Mouse (Mus musculus) testis, postnatal 14 days (tissue): ENCODE measurements around the gene Kynu.

ENCODE experiments used
- DNase-seq: peaks from one replicate; pipeline ENCODE4 v3.0.0; 2021; ENCODE audit warnings: low spot score

Gene Kynu

GRCm38 (mm10) chr2:43555062-43555888, at the start of gene Kynu:
Kynu (plus strand) TSS chr2:43555329.
- no peak for DNase-seq

- DNase-seq: no peak
Observed at GRCm38 (mm10) chr2:43506182-43506581, 48.9 kb upstream of the Kynu start.

GRCm38 (mm10) chr2:43513852-43514251, 41.3 kb upstream of the Kynu start:
- DNase-seq: no peak

GRCm38 (mm10) chr2:43534417-43534816, 20.7 kb upstream of the Kynu start:
- DNase-seq: no peak

- DNase-seq: no peak
Observed at GRCm38 (mm10) chr2:43542615-43543014, 12.5 kb upstream of the Kynu start.

- no peak for DNase-seq
Observed at GRCm38 (mm10) chr2:43545665-43546064, 9.5 kb upstream of the Kynu start.

- no peak for DNase-seq
Observed at GRCm38 (mm10) chr2:43546448-43546847, 8.7 kb upstream of the Kynu start.

GRCm38 (mm10) chr2:43554216-43554615, 913 bp upstream of the Kynu start:
- DNase-seq: no peak

GRCm38 (mm10) chr2:43555889-43556285, 758 bp downstream of the Kynu start:
- no peak for DNase-seq

- DNase-seq: no peak
Observed at GRCm38 (mm10) chr2:43556985-43557384, 1.9 kb downstream of the Kynu start.

GRCm38 (mm10) chr2:43561209-43561608, 6.1 kb downstream of the Kynu start:
- DNase-seq: no peak

- no peak for DNase-seq
Observed at GRCm38 (mm10) chr2:43562779-43563178, 7.7 kb downstream of the Kynu start.

GRCm38 (mm10) chr2:43568406-43568805, 13.3 kb downstream of the Kynu start:
- DNase-seq: no peak

GRCm38 (mm10) chr2:43573526-43573925, 18.4 kb downstream of the Kynu start:
- no peak for DNase-seq

- no peak for DNase-seq
Observed at GRCm38 (mm10) chr2:43583243-43583812, 28.2 kb downstream of the Kynu start.

GRCm38 (mm10) chr2:43585508-43585907, 30.4 kb downstream of the Kynu start:
- DNase-seq: no peak

GRCm38 (mm10) chr2:43587832-43588231, 32.7 kb downstream of the Kynu start:
- DNase-seq: no peak

GRCm38 (mm10) chr2:43592001-43592704, 37.0 kb downstream of the Kynu start:
- DNase-seq: no peak

- peak; percentile 9 for DNase-seq
Observed at GRCm38 (mm10) chr2:43613571-43613970, 58.4 kb downstream of the Kynu start.

- DNase-seq: no peak
Observed at GRCm38 (mm10) chr2:43621140-43621539, 66.0 kb downstream of the Kynu start.

GRCm38 (mm10) chr2:43622844-43623243, 67.7 kb downstream of the Kynu start:
- DNase-seq: no peak

- no peak for DNase-seq
Observed at GRCm38 (mm10) chr2:43631786-43632185, 76.7 kb downstream of the Kynu start.

- DNase-seq: no peak
Observed at GRCm38 (mm10) chr2:43636498-43636897, 81.4 kb downstream of the Kynu start.
